Mouse (Mus musculus) kidney, adult 2 months (tissue): Measurements from ENCODE around the gene Traf5.
A peak's percentile ranks its signal among the peaks of the same experiment; 100 is the strongest.

Experiments used
- CTCF ChIP-seq: fragments of 200-500 bp; conservative IDR thresholded peaks from 2 replicates; pipeline ENCODE4 v1.5.1; 2011; ENCODE audit warnings: low read depth, mild to moderate bottlenecking, control low read depth, low read length, moderate library complexity, mixed read lengths; ENCODE audit not compliant: insufficient read depth, insufficient read length
- POLR2A ChIP-seq: fragments of 200-500 bp; IDR thresholded peaks from one replicate; pipeline ENCODE4 v1.6.1; 2011; ENCODE audit warnings: low read depth, low read length, control low read depth

DNA sequence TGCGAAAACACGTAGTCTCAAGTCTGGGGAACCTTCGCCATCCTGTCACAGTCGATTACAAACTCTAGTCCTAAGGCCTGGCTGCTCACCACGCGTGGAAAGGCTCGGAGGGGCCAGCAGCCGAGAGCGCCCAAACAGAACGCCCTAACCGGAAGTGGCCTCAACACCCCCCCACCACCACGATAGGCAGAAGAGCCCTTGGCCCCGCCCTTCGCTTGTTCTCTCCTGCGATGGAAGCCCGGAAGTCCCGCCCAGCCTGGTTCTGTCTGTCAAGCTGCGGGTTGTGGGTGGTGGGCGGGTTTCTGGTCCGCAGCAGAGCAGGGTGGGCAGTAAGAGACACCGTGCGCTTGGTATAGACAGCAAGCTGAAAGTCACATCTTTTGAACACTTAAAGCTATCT is 102.4 kb downstream of the Traf5 start:
- TF ChIP-seq CTCF (no peak), POLR2A (peak; percentile 50)
